Mouse (Mus musculus) CD8-positive naive resting alpha-beta T cell, adult 2 months (primary cell): Measurements from ENCODE around the gene Dclk2.

Experiments used
- DNase-seq, 2 experiments: peaks; one replicate each; pipeline ENCODE4 v3.0.0; 2022; ENCODE audit warnings: low read depth in 2 of 2, low spot score in 2 of 2

Gene Dclk2

DNA sequence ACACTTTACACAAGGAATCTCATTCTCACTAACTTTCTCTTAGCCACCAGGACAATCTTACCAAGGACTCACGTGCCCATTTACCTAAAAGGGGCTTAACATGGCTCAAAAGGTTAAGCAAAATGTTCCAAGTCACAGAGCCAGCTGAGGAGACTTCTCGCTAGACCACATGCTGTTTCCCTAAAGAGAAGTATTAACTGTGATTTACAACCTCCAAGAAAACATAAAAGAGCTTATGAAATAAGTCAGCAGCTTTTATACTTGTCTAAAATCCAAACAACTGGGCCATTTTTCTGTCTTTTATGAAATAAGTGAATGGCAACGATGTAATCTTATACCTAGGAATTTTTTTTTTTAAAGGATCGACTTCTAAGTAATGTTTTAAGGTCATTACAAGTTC lies 74.6 kb downstream of the Dclk2 start:
- no peak for DNase-seq

DNA sequence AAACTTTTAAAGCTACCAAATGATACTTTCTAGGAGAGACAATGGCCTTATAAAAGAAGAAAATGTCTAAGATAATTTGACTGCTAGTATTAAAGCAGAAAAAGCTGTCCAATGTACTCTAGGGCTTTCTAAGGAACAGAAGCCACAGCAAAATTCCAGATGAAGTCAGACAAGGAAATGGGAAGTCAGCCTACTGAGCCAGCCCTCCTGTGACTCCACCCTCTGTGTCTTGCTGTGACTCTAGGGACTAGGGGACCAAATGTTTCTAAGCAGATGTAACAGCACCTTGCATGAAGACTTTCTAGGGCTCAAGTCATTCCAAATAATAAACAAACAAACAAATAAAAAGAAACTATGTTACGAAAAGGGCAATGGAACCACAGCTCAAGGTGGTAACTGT lies 75.1 kb downstream of the Dclk2 start:
- no peak for DNase-seq

DNA sequence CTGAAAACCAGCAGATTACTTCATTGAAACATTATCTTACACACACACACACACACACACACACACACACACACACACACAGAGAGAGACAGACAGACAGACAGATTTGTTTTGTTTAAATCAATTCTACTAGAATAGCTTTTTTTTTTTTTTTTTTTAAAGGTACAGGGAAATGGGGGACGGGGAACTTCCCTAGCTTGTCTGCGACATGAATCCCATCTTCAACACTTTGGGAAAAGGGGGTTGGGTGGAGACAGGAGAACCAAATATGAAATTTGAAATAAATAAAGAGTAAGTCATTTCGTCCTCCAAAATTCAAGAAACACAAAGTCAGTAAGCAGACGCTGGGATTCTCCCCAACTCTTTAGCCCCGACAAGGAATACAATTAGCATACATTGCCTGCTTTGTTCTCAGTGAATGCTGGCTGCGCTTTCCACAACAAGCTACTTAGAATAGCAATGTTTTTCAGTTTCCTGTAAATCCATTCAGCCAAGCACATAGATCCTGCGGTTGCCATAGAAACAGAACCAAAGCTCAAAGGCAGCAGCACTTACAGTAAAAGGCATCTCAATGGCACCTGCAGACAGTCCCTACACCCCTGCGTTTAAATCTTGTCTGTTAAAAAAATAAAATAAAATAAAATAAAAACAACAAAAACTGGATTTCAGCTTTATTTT lies 75.7 kb downstream of the Dclk2 start:
- no peak for DNase-seq

- no peak for DNase-seq
Measured at GRCm38 (mm10) chr3:86842461-86842860, 78.2 kb downstream of the Dclk2 start.

- DNase-seq, result no peak
Measured at GRCm38 (mm10) chr3:86839606-86840005, 81.0 kb downstream of the Dclk2 start.

DNA sequence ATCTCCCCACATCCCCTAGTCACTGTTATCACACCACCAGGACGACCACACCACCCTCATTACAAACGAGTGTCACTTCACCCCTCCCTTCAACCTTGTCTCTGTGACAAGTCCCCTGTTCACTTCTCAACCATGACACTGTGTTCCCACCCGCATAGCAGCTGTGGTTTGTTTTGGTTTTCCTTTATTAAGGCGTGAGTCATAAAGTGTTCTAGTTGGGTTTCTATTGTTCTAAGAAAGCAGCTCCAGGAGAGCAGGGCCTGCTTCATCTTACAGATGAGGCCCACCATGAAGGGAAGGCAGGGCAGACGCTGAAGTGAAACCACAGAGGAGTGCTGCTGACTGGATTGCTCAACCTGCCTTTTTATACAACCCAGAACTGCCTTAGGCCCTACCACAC lies 83.3 kb downstream of the Dclk2 start:
- no peak for DNase-seq

GRCm38 (mm10) chr3:86835180-86835579 lies 85.5 kb downstream of the Dclk2 start:
- no peak for DNase-seq

DNA sequence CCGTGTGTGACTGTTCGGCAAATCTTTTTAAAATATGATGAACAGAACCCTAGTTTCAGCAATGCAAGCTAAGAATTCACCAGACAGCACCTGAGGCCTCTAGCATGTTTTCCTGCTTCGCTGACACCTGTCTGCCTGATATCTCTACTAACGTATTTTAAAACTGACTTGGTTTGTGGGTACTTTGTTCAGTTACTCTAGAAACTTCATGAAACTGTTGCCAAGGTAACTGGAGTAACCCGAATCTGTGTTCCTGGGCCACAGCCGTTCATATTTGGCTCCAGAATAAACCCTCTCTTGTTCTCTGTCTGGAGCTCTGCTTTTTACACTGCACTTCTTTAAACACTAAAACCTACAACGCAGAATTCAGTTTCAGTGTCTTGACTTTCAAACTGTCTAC lies 86.3 kb downstream of the Dclk2 start:
- no peak for DNase-seq

DNA sequence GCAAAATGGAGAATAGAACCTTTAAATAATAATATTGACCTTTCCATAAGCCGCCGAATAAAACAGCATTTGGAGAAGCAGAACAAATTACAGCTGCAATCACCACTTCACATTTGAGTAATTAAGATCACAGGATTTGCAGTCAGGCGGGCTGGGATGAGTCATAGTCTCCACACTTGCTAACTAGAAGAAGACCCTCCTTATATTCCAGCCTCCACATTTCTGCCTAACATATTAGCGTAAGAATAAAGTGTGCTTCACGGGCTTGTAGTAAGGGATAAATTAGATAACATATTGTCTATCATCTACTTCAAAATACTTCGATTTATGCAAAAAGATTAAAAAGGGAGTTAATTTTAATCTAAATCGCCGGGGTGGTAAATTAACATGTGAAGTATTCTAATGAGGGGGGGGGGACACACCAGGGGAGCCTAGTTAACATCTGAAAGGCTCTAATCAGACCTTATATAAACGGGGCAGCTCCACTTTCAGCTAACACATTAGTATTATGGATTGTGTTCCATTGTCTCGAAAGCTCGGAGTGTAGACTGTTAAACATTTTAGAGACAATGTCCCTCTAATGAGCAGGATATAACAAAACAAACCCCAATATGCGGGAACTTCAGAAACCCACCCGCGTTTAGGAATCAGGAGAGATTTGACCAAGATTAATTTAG lies 87.9 kb downstream of the Dclk2 start:
- no peak for DNase-seq

DNA sequence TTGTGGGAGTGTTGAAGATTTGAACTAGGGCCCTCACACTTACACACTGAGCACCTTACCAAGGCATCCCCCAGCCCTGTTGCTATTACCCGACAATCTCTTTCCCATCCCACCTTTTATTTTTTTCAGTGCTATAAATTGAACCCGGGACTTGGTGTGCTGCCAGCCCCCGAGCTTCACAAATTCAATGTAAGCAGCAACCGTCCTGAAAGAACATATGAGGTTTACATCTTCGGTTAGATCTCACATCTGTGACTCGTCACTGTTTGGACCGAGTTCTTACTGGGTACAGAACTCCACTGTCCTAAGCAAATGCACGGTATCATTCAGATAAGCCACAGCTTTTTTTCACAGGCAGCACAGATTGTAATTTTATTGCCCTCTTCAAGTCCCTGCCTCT lies 88.5 kb downstream of the Dclk2 start:
- no peak for DNase-seq

DNA sequence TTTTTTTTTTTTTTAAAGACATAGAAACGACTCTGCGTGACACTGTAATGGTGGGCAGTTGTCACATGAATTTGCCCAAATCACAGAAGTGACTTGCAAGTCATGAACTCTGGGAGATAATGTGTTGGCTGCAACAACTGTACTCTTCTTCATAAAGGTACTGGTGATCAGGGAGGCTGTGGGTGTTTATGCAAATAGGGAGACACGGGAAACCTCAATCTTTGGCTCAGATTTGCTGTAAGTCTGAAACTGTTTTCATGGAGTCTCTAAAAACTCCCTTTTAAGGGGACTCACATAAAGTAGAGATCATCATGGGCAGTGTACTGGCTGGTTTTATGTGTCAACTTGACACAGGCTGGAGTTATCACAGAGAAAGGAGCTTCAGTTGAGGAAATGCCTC lies 93.1 kb downstream of the Dclk2 start:
- DNase-seq, result no peak

DNA sequence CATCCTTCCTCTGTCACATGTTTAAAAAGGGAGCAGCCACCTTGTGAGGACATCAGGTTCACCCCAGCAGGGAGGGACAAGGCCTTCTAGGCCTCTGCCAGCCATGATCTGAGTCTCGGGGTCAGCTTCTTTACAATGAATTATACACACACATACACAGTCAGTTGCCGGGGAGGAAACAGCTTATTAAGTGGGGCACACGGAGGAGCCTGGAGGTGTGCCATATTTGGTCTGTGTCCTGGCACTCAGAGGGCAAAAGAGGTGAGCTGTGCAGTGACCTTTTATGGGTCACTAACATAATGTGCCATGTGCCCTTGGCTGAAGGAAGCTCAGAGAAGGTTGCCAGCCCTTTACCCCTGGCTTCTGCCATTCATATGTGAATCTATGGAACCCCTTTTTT lies 99.3 kb downstream of the Dclk2 start:
- DNase-seq, result no peak

GRCm38 (mm10) chr3:86820344-86820743 lies 100.3 kb downstream of the Dclk2 start:
- DNase-seq, result no peak

GRCm38 (mm10) chr3:86819372-86819771 lies 101.3 kb downstream of the Dclk2 start:
- no peak for DNase-seq

DNA sequence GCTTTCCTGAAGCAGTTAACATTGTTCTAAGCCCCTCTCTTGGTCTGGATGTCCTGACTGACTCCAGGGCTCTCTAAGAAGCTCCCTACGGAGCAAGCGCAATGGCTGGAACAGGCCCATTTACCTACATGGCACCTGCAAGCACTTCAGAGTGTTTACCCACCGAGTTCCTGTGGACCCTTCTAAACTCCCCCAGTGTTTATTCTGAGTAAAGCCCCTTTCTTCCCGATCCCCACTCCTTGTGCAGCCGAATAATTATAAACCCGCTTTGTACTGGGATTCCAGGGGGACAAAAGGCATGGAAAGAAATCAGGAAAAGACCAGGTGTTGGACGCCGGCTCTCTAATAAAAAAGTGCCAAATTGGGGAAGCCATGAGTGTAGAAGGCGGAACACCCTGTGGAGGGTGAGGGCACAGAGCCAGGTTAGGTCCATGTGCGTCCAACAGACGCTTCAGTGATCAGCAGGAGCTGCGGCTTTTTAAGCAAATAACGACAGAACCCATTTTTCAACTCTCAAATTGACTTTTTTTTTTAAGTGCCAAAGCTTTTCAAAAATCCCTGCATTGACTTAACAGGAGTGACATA lies 102.6 kb downstream of the Dclk2 start:
- no peak for DNase-seq

- DNase-seq, result peak; percentile 57 to 64
Measured at GRCm38 (mm10) chr3:86812689-86813088, 108.0 kb downstream of the Dclk2 start.

DNA sequence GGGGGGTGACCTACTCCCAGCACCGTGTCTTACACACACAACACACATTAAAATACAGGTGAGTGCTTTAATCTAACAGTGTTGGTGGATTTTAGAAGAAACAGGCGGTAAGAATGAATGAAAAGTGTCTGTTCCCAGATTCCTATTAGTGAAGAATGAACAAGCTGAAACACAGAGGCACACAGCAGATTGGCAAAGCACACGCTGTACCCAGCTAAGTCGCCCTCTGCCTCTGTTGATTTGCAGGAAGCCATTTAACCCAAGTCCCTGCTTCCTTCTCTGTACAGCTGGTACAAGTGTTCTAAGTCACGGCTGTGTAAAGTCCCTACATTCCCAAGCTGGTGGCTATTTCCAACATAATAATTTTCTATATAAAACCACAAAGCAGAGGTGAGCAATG lies 109.7 kb downstream of the Dclk2 start:
- DNase-seq, result no peak

DNA sequence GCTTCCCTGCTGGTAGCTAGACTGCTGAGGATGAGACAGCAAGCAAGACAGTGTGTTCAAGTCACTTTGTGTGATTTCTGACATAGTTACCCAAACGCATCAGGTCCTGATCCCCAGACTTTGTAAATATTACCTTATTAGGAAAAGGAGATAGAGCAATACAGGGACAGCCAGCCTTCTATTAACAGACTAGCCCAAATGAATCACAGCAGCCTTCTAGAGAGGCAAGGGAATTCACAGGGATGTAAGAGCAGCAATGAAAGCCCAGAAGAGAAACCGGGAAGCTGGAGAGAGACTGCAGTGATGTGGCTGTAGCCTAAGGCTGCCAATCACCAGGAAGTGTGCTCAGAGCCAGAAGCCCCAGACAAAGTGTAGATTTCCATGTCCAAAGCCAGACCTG lies 111.0 kb downstream of the Dclk2 start:
- no peak for DNase-seq

GRCm38 (mm10) chr3:86809199-86809598 lies 111.5 kb downstream of the Dclk2 start:
- DNase-seq, result no peak

GRCm38 (mm10) chr3:86807750-86808467 lies 112.7 kb downstream of the Dclk2 start:
- no peak for DNase-seq

- no peak for DNase-seq
Measured at GRCm38 (mm10) chr3:86806834-86807233, 113.8 kb downstream of the Dclk2 start.

DNA sequence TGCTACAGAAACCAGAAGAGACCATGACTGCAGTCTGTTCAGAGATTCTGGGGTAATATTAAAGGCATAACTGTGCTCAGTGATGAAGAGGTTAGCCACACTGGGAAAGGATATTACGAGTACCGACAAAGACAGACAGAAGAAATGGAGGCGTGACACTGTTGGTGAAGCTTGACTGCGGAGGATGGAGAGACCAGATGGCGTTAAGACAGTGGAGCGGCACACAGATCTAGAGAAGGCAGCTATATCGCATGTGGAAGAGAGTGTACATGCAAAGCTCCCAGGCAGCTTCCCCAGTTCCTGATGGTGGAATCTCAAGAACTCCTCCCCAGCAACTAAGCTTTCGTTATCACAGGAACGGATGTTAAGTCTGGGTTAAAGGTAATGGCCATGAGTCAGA lies 116.4 kb downstream of the Dclk2 start:
- DNase-seq, result no peak
